Mouse (Mus musculus) urinary bladder, postnatal 4 days (tissue): ENCODE data around the gene Vsx2.
A peak's percentile ranks its signal among the peaks of the same experiment; 100 is the strongest.
"Not testable (repeated sequence)": the region's sequence is repeated elsewhere in the genome, so short reads cannot be mapped to it uniquely, and the experiment has no call there.

Experiments
- DNase-seq, 2 experiments: peaks; one replicate each; pipeline ENCODE4 v3.0.0; 2021 to 2022; ENCODE audit warnings: low spot score in 2 of 2

The Vsx2 gene

GRCm38 (mm10) chr12:84569336-84569970, at the start of gene Vsx2:
Vsx2 (plus strand) TSS chr12:84569762.
- DNase-seq, result no peak

GRCm38 (mm10) chr12:84523728-84524127, 45.8 kb upstream of the Vsx2 start:
- no peak for DNase-seq

- DNase-seq, result no peak
Observed at GRCm38 (mm10) chr12:84524147-84525050, 45.2 kb upstream of the Vsx2 start.

- DNase-seq, result no peak
Observed at GRCm38 (mm10) chr12:84525422-84525821, 44.1 kb upstream of the Vsx2 start.

- no peak for DNase-seq
Observed at GRCm38 (mm10) chr12:84530426-84530825, 39.1 kb upstream of the Vsx2 start.

- no peak for DNase-seq
Observed at GRCm38 (mm10) chr12:84531906-84532829, 37.4 kb upstream of the Vsx2 start.

GRCm38 (mm10) chr12:84532830-84533199, 36.7 kb upstream of the Vsx2 start:
- DNase-seq, result no peak

- no peak for DNase-seq
Observed at GRCm38 (mm10) chr12:84533706-84534486, 35.7 kb upstream of the Vsx2 start.

GRCm38 (mm10) chr12:84539537-84539936, 30.0 kb upstream of the Vsx2 start:
- not testable (repeated sequence) for DNase-seq

- DNase-seq, result no peak
Observed at GRCm38 (mm10) chr12:84541391-84541958, 28.1 kb upstream of the Vsx2 start.

- peak in 1 of 2 experiments; percentile 70 for DNase-seq
Observed at GRCm38 (mm10) chr12:84546028-84546427, 23.5 kb upstream of the Vsx2 start.

GRCm38 (mm10) chr12:84546577-84547085, 22.9 kb upstream of the Vsx2 start:
- DNase-seq, result no peak

- no peak for DNase-seq
Observed at GRCm38 (mm10) chr12:84548251-84548650, 21.3 kb upstream of the Vsx2 start.

GRCm38 (mm10) chr12:84555218-84555617, 14.3 kb upstream of the Vsx2 start:
- DNase-seq, result no peak

GRCm38 (mm10) chr12:84562558-84562957, 7.0 kb upstream of the Vsx2 start:
- no peak for DNase-seq

GRCm38 (mm10) chr12:84567576-84567975, 2.0 kb upstream of the Vsx2 start:
- no peak for DNase-seq

GRCm38 (mm10) chr12:84569976-84570693, 573 bp downstream of the Vsx2 start:
- DNase-seq, result no peak

GRCm38 (mm10) chr12:84570694-84571415, 1.3 kb downstream of the Vsx2 start:
- DNase-seq, result no peak
